Mouse (Mus musculus) c-Kit-positive CD71-negative TER-119-negative erythroid progenitor cells, embryonic 14.5 days (primary cell): Measurements from ENCODE around the gene Fam114a2.

Source experiments
- DNase-seq: peaks from one replicate; pipeline ENCODE4 v3.0.0-alpha.2; 2013; ENCODE audit warnings: low read depth

Gene Fam114a2

DNA sequence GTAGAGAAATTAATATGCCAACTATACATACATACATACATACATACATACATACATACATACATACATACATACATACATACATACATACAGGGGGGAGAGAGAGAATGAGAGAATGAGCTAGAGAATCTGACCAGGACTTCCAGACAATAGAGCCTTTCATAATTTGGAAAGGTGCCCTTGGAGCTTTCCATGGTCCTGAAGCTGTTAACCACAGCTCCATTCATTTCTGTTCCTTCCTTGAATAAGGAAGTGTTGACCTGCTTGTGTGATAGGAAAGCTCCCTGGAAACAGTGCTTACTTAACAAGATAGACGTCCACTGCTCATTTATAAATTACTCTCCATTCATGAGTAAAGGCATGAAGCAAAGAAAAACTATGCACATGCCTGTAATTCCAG lies 84.3 kb downstream of the Fam114a2 start:
- DNase-seq, result no peak
